Mouse (Mus musculus): ENCODE results near the gene Hist1h3i.
"Not testable (repeated sequence)": the region's sequence is repeated elsewhere in the genome, so short reads cannot be mapped to it uniquely, and the experiment has no call there.

Gene Hist1h3i

GRCm38 (mm10) chr13:21783255-21783617 is at the start of gene Hist1h3i:
Gene Hist1h3i, minus strand, starts transcription at chr13:21783370.
- DNase-seq (ENCODE audit: extremely low read depth, insufficient read length, low spot score), result peak; percentile 89

DNA sequence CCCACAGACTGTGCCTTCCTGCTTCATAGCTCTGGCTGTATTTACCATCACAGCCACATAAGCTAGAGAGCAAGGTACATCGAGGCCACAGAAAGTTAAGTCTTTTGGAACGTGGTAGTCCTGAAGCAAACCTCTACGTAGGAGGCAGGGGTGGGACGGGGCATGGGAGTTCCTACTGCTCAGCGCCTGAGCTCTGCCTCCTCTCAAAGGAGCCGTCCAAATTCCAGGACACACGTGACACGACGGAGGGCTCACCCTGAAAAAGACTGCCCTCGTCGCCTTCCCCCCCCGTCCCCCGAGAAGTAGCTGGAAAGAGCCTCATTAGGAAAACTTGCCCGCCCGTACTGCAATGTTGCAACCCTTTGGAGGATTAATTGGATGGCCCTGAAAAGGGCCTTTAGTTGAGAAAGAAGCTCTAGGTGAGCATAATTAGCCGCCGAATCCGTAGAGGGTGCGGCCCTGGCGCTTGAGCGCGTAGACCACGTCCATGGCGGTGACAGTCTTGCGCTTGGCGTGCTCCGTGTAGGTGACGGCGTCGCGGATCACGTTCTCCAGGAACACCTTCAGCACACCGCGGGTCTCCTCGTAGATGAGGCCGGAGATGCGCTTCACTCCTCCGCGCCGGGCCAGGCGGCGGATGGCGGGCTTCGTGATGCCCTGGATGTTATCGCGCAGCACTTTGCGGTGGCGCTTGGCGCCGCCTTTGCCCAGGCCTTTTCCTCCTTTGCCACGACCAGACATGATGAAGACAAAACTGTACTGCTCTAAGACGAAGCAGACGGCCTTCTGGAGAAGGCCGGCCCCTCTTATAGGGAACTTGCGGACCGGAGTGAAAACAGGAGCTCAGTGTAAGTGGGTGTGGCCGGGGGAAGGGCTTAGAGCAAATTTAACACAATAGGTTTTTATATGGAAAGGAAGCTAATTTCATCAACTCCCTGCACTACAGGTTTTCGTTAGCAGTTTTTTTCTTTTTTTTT is 48.5 kb upstream of the Hist1h3i start, which contains the start of gene Hist1h4n:
Gene Hist1h4n (minus strand): TSS at position 779 of the 977 bp plus-strand sequence.
- not testable (repeated sequence) for DNase-seq (ENCODE audit: extremely low read depth, insufficient read length, low spot score)

- peak; percentile 31 for DNase-seq (ENCODE audit: extremely low read depth, insufficient read length, low spot score)
These were observed 47.2 kb upstream of the Hist1h3i start for GRCm38 (mm10) chr13:21830344-21830743.

DNA sequence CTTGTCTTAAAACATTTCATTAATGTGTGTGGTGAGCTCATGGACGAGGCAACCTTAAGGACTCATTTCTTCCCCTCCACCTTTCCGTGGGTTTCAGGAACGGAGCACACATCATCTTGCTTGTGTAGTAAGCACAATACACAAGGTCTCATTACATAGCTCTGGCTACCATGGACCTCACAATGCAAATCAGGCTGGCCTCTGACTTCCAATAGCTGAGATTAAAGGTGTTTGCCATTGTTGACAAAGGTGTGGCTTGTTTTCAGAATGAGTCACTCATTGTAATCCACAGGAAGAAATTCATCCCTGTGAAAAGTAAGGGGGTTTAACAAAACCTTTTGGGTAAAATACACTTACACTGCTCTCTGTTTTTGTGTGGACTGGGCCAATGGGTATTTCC is 45.3 kb upstream of the Hist1h3i start:
- DNase-seq (ENCODE audit: extremely low read depth, insufficient read length, low spot score), result no peak

DNA sequence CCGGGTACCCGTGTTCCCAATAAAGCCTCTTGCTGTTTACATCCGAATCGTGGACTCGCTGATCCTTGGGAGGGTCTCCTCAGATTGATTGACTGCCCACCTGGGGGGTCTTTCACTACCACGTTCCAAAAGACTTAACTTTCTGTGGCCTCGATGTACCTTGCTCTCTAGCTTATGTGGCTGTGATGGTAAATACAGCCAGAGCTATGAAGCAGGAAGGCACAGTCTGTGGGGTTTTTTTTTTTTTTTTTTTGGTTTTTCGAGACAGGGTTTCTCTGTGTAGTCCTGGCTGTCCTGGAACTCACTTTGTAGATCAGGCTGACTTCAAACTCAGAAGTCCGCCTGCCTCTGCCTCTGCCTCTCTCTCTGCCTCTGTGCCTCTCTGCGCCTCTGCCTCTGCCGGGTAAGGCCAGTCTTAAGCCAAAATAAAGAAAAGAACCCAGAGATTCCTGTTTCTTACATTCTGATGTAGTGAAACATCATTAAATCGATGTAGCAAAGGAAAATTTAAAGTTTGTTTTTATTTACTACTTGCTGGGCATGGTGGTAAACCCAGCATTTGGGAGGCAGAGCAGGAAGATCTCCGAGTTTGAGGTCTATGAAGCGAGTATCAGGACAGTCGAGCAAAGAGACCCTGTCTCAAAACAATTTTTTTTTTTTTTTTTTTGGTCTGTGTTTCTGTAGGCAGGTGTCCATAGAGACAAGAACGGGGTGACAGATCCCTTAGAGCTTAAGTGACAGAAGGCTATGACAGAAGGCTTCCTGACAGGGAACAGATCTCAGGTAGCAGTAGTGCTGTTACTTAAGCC is 37.1 kb upstream of the Hist1h3i start:
- DNase-seq (ENCODE audit: extremely low read depth, insufficient read length, low spot score), result not testable (repeated sequence)

DNA sequence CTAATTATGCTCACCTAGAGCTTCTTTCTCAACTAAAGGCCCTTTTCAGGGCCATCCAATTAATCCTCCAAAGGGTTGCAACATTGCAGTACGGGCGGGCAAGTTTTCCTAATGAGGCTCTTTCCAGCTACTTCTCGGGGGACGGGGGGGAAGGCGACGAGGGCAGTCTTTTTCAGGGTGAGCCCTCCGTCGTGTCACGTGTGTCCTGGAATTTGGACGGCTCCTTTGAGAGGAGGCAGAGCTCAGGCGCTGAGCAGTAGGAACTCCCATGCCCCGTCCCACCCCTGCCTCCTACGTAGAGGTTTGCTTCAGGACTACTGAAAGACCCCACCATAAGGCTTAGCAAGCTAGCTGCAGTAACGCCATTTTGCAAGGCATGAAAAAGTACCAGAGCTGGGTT is 28.9 kb upstream of the Hist1h3i start:
- DNase-seq (ENCODE audit: extremely low read depth, insufficient read length, low spot score), result not testable (repeated sequence)

DNA sequence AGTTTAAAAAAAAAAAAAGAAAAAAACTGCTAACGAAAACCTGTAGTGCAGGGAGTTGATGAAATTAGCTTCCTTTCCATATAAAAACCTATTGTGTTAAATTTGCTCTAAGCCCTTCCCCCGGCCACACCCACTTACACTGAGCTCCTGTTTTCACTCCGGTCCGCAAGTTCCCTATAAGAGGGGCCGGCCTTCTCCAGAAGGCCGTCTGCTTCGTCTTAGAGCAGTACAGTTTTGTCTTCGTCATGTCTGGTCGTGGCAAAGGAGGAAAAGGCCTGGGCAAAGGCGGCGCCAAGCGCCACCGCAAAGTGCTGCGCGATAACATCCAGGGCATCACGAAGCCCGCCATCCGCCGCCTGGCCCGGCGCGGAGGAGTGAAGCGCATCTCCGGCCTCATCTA is 28.4 kb upstream of the Hist1h3i start, which contains the start of gene Hist1h4m:
Gene Hist1h4m (plus strand): TSS at position 208 of the 400 bp plus-strand sequence.
- not testable (repeated sequence) for DNase-seq (ENCODE audit: extremely low read depth, insufficient read length, low spot score)

GRCm38 (mm10) chr13:21811074-21811473 is 27.9 kb upstream of the Hist1h3i start:
- DNase-seq (ENCODE audit: extremely low read depth, insufficient read length, low spot score), result not testable (repeated sequence)

GRCm38 (mm10) chr13:21810073-21810472 is 26.9 kb upstream of the Hist1h3i start, which contains the start of the genes Hist1h2bq and Hist1h2ao:
Gene Hist1h2bq, minus strand, starts transcription at chr13:21810197.
Gene Hist1h2ao, plus strand, starts transcription at chr13:21810465.
- not testable (repeated sequence) for DNase-seq (ENCODE audit: extremely low read depth, insufficient read length, low spot score)

DNA sequence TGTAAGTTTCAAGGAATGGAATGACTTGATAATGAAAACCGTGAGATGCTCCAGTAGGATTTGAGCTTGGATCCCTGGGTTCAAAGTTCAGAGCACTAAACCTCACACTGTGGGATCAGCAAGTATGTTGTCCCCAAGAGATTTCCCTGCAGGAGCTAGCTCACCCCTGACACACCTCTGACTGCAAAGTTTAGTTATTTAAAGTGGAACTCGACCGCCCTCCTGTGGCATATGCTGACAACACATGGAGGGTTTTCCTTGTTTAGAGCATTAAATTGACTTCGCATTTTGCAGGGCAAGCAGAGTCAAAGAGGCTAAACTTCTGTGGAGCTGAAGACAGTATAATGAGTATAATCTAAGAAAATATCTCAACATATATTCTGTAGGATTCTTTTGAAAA is 19.9 kb upstream of the Hist1h3i start:
- DNase-seq (ENCODE audit: extremely low read depth, insufficient read length, low spot score), result not testable (repeated sequence)

DNA sequence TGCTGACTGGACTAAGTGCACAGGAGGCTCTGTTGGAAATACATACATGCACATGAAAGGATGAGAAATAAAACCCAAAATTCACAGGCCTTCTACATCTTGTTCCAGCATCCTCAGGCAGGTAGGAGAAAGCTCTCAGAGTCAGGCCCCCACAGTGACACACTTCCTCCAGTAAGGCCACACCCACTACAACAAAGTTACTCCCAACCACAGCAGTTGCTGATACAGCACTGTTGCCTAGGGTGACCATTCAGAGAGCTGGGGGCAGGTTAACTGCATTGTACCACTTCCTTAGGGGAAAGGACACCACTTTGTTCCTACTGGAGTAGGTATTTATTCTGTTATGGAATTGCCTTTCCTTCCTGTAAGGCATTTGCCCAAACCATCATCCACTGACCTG is 14.0 kb upstream of the Hist1h3i start:
- DNase-seq (ENCODE audit: extremely low read depth, insufficient read length, low spot score), result not testable (repeated sequence)

- no peak for DNase-seq (ENCODE audit: extremely low read depth, insufficient read length, low spot score)
These were observed 12.4 kb upstream of the Hist1h3i start for GRCm38 (mm10) chr13:21795584-21795983.

GRCm38 (mm10) chr13:21790601-21791283 is 7.6 kb upstream of the Hist1h3i start:
- DNase-seq (ENCODE audit: extremely low read depth, insufficient read length, low spot score), result no peak

DNA sequence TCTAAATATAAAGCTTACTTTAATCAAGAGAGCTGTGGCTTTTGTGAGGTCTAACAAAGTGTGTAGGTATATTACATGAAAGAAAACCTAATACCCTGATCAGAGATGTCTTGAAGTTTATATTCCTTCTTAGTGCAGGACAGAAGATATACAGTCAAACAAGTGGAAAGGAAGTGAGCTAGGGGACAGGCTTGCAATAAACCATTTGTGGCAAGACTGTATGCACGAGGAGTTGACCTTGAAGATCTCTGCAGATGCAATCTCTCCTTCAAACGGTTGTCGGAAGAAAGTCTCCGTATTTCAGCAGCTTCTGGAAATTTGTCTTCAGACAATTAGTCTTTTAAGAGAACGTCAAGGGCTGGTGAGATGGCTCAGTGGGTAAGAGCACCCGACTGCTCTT is 6.8 kb upstream of the Hist1h3i start:
- no peak for DNase-seq (ENCODE audit: extremely low read depth, insufficient read length, low spot score)

DNA sequence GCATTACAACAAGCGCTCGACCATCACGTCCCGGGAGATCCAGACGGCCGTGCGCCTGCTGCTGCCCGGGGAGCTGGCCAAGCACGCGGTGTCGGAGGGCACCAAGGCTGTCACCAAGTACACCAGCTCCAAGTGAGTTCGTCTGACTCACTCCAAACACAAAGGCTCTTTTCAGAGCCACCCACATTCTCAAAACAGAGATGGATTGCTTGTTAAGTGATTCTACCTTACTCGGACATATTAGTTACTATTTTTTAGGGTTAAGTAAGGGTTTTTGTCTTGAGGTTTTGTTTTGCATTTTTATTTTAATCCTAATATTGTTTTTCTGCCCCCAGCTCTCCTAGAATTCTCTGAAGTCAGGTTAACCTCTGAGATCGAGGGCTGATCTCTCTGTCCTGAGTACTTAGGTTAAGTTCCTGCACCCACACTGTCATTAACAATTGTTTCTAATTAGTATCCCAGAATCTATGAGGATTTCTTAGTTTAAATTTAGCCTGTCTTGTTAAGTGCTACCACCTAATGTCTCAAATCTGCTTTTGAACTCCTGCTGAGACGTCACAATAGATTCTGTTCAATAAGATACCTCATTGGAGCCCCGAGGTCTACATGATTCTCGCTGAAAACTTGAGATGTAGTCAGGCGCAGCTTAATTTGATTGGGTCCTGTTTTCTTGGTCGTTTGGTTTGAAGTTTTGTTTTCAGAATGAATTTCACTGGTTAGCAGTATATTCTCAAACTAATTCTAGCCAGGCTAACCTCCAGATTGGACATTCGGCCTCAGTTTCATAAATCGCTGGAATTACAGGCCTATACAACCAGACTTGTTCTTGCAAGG is 4.8 kb upstream of the Hist1h3i start:
- DNase-seq (ENCODE audit: extremely low read depth, insufficient read length, low spot score), result peak; percentile 63

DNA sequence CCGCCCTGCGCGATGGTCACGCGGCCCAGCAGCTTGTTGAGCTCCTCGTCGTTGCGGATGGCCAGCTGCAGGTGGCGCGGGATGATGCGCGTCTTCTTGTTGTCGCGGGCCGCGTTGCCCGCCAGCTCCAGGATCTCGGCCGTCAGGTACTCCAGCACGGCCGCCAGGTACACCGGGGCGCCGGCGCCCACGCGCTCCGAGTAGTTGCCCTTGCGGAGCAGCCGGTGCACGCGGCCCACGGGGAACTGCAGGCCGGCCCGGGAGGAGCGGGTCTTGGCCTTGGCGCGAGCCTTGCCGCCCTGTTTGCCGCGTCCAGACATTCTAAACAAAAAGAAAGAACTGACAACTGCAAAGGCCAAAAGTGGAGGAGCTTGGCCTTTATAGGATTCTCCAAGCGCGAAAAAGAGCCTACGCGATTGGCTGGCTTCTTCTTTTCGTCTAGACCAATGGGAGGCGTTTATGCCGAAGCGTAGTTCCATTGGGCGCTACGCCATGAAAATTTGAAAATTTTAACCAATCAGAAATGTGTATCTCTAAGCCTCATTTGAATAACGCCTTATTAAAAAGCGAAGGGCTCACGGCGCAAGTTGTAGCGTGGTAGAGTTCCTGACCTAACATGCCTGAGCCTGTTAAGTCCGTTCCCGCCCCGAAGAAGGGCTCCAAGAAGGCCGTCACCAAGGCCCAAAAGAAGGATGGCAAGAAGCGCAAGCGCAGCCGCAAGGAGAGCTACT is 3.9 kb upstream of the Hist1h3i start, which contains the start of the genes Hist1h2an and Hist1h2bp:
Gene Hist1h2an (minus strand): TSS at position 320 of the 731 bp plus-strand sequence.
Gene Hist1h2bp (plus strand): TSS at position 563 of the 731 bp plus-strand sequence.
- peak; percentile 92 for DNase-seq (ENCODE audit: extremely low read depth, insufficient read length, low spot score)

- peak; percentile 79 for DNase-seq (ENCODE audit: extremely low read depth, insufficient read length, low spot score)
These were observed 3.2 kb upstream of the Hist1h3i start for GRCm38 (mm10) chr13:21786189-21786898.

DNA sequence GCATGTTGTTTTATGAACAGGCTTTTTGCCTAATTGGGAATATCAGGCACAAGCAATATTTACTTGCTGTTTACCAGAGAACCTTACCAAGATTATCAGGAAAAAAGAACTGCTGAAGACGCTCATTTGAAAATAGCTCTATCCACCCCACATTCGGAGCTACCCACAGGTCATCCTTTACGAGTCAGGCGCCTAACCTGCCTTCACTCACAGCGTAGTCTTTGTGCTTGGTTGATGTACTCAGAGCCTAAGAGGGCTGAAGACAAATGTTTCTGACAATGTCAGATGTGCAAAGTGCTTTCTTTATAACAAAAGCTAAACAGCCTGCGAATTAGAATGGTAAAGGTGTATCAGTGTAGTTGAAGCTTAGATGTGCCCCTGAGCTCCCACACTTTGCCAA is 1.1 kb upstream of the Hist1h3i start:
- DNase-seq (ENCODE audit: extremely low read depth, insufficient read length, low spot score), result no peak
